Comparison of ENCODE assay signal across 15 mouse cellular contexts in the genomic region with DNA sequence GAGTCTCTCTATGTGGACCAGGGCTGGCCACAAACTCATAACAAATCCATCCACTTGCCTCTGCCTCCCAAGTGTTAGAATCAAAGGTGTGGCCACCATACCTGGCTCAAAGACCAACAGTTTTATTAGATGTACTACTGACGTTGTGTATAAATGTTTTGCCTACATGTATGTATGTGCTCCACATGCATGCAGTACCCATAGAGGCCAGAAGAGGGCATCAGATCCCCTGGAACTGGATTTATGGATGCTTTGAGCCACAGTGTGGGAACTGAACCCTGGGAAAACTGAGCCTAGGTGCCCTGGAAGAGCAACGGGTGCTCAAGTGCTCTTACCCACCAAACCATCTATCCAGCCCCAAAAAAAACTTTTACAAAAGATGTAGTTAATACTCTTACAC. TPM values are rescaled to one million over a fixed set of nuclear protein-coding genes. Genes with fewer than 3 reads are reported as not detected.
DNase-seq lines count a peak whose midpoint lies in the region; TF ChIP-seq lines count a peak whose summit lies in the region.
"Had no signal": no experiment of that assay in that cellular context is flagged by ENCODE, and none has a peak within 500 bp of the region (broad histone marks: within the 10 kb centered on the region; RNA-seq: fewer than 3 reads in every experiment).

No protein-coding gene starts in this region.

- DNase-seq in kidney, adult 2 months: no peak
- no peak for DNase-seq in kidney, adult 8-10 months
- no peak for DNase-seq in testis, postnatal 10 days (ENCODE audit: low spot score)
- peak; percentile 79 for DNase-seq in ZHBTc4 (ENCODE audit: low read depth, low spot score)
- peak; percentile 34 for DNase-seq in splenic B cell, adult 2 months (ENCODE audit: low read depth, low spot score)
- DNase-seq in frontal cortex, postnatal 36 days (ENCODE audit: low spot score in 2 of 2): no peak
- DNase-seq in adrenal gland, postnatal 4 days (ENCODE audit: low spot score in 2 of 2): no peak
- DNase-seq: heart, adult 11 months; midbrain, embryonic 14.5 days; spleen, adult 18-20 months; thymus, postnatal 14 days had no signal

- H3K27ac ChIP-seq in kidney, adult 2 months (ENCODE audit: insufficient read depth, low read depth, low read length): no peak overlapping the region
- no peak overlapping the region for H3K27ac ChIP-seq in testis, adult 2 months (ENCODE audit: control insufficient read depth, insufficient read depth, low read depth, low read length)
- H3K27ac ChIP-seq: embryonic facial prominence, embryonic 15.5 days; kidney, embryonic 15.5 days; lung, embryonic 15.5 days had no signal

- WGBS in kidney, adult 2 months: 98% methylated on average over 2 of the region's 2 CpGs

- no peaks in the 10 kb centered on the region for H3K36me3 ChIP-seq in kidney, adult 2 months (ENCODE audit: control insufficient read depth, insufficient read depth, low read length)
- peaks cover 7% of the 10 kb centered on the region for H3K36me3 ChIP-seq in testis, adult 2 months (ENCODE audit: control insufficient read depth, insufficient read depth, low read length)
- H3K36me3 ChIP-seq in splenic B cell, adult 2 months (ENCODE audit: control insufficient read depth, insufficient read depth, low read length, poor library complexity, severe bottlenecking): peaks cover 6% of the 10 kb centered on the region; the same call in 1 of the 2 replicates

- no peaks in the 10 kb centered on the region; the same call in 1 of the 2 replicates for H3K4me1 ChIP-seq in kidney, adult 2 months (ENCODE audit: control insufficient read depth, insufficient read depth, low read length)
- H3K4me1 ChIP-seq in testis, adult 2 months (ENCODE audit: control insufficient read depth, insufficient read depth, low read length): no peaks in the 10 kb centered on the region; the same call in 1 of the 2 replicates

- TF ChIP-seq CTCF in kidney, adult 2 months (conservative IDR thresholded peaks at IDR 0.05; ENCODE audit: insufficient read depth, insufficient read length, low read depth, low read length): peak; percentile 24; the same call in 1 of the 2 replicates
- peak; percentile 14; the same call in 1 of the 2 replicates for TF ChIP-seq CTCF in testis, adult 2 months (IDR thresholded peaks at IDR 0.05; ENCODE audit: control insufficient read depth, insufficient read depth, insufficient replicate concordance, low read depth, low read length)

- TF ChIP-seq POLR2A in kidney, adult 2 months (IDR thresholded peaks at IDR 0.05; ENCODE audit: low read depth, low read length): no peak
- no peak for TF ChIP-seq POLR2A in testis, adult 2 months (IDR thresholded peaks at IDR 0.05; ENCODE audit: control insufficient read depth, low read depth, low read length)

- no peak overlapping the region for H3K4me3 ChIP-seq in kidney, adult 2 months (ENCODE audit: insufficient read depth, low read depth, low read length)
- H3K4me3 ChIP-seq in testis, adult 2 months (ENCODE audit: control insufficient read depth, low read depth, low read length): no peak overlapping the region
- H3K4me3 ChIP-seq: embryonic facial prominence, embryonic 15.5 days; kidney, embryonic 15.5 days; lung, embryonic 15.5 days had no signal

- H3K27me3 ChIP-seq in kidney, adult 2 months (replicated peaks; ENCODE audit: control insufficient read depth, insufficient read depth, low read length): no peaks in the 10 kb centered on the region
- H3K27me3 ChIP-seq in testis, adult 2 months (ENCODE audit: control insufficient read depth, insufficient read depth, low read length): no peaks in the 10 kb centered on the region
- H3K27me3 ChIP-seq in splenic B cell, adult 2 months (ENCODE audit: control insufficient read depth, insufficient read depth, low read length, poor library complexity, severe bottlenecking): no peaks in the 10 kb centered on the region
- H3K27me3 ChIP-seq: embryonic facial prominence, embryonic 15.5 days; kidney, embryonic 15.5 days; lung, embryonic 15.5 days had no signal

RNA-seq across cellular contexts. Expression of gene Trafd1, which starts 4.7 kb away (rescaled TPM):
- polyA plus RNA-seq in kidney, adult 2 months (2012; rRNA removed): 41.0 and 48.6 TPM in 2 replicates
- polyA plus RNA-seq in testis, adult 2 months (2012; rRNA removed): 334 and 348 TPM in 2 replicates
- 10 to 100 TPM; 58.7 to 77.7 TPM for total RNA-seq in adrenal gland, postnatal 4 days (2021)

RNA-seq across cellular contexts. Expression of gene Naa25, which starts 17.0 kb away (rescaled TPM):
- 7.0 and 8.1 TPM in 2 replicates for polyA plus RNA-seq in kidney, adult 2 months (2012; rRNA removed)
- polyA plus RNA-seq in testis, adult 2 months (2012; rRNA removed): 26.4 and 27.7 TPM in 2 replicates
- total RNA-seq in adrenal gland, postnatal 4 days (2021): 10 to 100 TPM; 29.9 to 31.7 TPM

Comparison
In these comparisons a context has a peak if more than half of its experiments do, and no peak if none do; other contexts are left out.
1. DNase-seq: peak in ZHBTc4 (single experiment) and splenic B cell, adult 2 months (single experiment); none in kidney, adult 2 months (single experiment), kidney, adult 8-10 months (0 of 2), testis, postnatal 10 days (single experiment), frontal cortex, postnatal 36 days (0 of 2) and adrenal gland, postnatal 4 days (0 of 2).